Mouse (Mus musculus) small intestine, adult 2 months (tissue): ENCODE data around the gene Fli1.

Experiments
- CTCF ChIP-seq: fragments of 200-500 bp; IDR thresholded peaks from 2 replicates; pipeline ENCODE4 v1.5.1; 2012; ENCODE audit warnings: low read depth, mild to moderate bottlenecking, control low read depth, inconsistent platforms, low read length, moderate library complexity, mixed read lengths; ENCODE audit not compliant: insufficient replicate concordance, insufficient read length; ENCODE audit errors: extremely low read depth
- POLR2A ChIP-seq: fragments of 200-500 bp; IDR thresholded peaks from 2 replicates; pipeline ENCODE4 v1.6.1; 2012; ENCODE audit warnings: low read depth, mild to moderate bottlenecking, control low read depth, inconsistent platforms, low read length, moderate library complexity

GRCm38 (mm10) chr9:32569261-32569660 is 26.6 kb upstream of the Fli1 start:
- TF ChIP-seq POLR2A = no peak
- no peak for TF ChIP-seq CTCF
